Mouse (Mus musculus) CD4-positive, CD25-positive, alpha-beta regulatory T cell, adult 2 months (primary cell): ENCODE data around the gene Zfp800.

Experiments
- DNase-seq: peaks from one replicate; pipeline ENCODE4 v3.0.0-alpha.2; 2012; ENCODE audit warnings: low read depth, low spot score

Gene Zfp800

DNA sequence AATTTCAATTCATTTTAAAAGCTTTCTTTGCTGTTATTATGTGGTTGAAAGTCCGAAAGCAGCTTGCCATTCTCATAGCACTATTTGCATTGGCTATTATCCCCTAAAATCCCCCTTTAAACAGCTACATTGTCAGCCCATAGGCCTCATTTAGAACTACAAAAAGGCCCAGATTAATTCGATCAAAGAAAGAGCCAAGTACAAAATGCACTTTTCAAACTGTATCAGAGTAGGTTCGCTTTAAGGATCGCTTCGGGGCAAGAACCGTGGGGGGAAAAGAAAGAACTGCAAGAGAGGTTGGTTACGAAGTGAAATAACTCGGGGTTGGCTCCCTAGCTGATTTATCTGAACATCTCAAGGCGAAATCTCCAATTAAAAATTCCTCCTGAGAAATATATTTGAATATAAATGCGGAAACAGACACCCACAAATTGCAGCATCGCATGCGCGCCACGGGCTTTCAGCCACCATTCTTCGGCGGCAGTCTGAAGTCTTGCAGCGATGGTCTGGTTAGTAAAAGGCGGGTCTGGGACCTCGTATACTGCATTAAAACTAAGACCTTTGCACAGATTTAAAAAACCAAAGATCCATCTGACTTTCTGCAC lies 850 bp downstream of the Zfp800 start:
- DNase-seq: peak; percentile 25

GRCm38 (mm10) chr6:28396051-28396852 lies 1.6 kb downstream of the Zfp800 start:
- DNase-seq: no peak

DNA sequence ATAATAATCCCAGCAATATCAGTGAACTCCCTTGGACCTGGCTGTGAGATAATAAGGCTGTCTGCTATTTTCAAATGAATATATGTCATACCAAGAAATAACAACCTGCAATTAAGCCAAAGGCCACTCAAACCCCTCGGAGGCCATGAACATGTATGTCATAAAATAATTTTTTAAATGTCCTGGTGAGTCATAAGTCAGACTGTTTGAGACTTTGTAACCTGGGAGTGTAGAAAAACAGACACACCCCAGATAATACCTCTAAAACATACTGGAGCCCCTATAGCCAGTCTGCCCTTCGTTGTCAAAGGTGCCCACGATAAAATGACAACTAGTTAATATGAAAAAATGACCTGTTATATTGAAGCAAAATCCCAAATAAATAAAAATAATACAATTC lies 8.8 kb downstream of the Zfp800 start:
- no peak for DNase-seq

DNA sequence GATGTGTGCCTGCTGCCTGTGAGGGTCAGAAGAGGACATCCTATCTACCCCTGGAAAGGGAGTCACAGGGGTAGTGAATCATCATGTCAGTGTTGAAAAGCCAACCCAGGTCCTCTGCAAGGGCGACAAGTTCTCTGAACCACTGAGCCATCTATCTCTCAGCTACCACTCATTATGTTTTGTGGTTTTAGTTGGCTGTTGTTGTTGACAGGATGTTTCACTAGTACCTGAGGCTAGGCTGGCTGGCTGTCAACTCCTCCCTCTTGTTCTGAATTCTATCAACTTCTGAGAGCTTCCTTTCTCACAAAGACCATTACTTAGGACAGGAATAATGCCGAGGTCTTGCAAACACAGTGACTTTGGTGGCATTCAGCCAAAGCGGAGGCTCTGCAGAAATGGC lies 12.6 kb downstream of the Zfp800 start:
- DNase-seq: peak; percentile 10

GRCm38 (mm10) chr6:28381983-28382382 lies 15.8 kb downstream of the Zfp800 start:
- DNase-seq: peak; percentile 6

DNA sequence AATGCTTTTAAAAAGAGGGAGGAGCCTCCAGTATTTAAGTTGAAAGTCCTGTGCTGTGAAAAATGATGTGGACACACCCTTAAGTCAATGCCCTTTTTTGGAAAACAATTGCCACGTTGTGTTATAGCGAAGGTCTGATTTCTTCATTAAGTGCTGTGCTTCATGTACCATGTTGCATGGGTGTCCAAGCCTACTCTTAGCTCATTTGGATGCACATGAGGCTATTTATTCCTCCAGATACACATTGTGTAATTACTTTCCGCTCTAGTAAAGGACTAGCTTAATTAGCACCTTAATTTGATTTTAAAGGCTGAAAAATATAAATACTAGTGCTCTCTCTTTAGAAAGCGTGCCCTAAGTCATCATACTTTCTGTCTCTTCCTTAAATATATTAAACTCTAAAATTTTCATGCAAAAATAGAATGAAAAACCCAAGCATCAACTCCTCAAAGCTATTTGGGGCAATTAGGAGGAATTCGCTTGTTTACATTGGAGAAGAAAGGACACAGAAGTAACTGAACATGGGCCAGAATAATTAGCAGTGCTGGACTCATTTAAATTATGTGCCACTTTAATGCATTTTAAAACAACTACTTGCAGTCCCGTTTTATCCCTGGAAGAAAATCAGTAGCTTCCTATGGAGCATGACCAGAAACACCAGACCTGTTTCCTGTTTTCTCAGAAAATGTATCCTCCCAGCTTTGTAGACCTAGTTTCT lies 27.7 kb downstream of the Zfp800 start:
- DNase-seq: no peak

- no peak for DNase-seq
Measured at GRCm38 (mm10) chr6:28367575-28367974, 30.2 kb downstream of the Zfp800 start.

DNA sequence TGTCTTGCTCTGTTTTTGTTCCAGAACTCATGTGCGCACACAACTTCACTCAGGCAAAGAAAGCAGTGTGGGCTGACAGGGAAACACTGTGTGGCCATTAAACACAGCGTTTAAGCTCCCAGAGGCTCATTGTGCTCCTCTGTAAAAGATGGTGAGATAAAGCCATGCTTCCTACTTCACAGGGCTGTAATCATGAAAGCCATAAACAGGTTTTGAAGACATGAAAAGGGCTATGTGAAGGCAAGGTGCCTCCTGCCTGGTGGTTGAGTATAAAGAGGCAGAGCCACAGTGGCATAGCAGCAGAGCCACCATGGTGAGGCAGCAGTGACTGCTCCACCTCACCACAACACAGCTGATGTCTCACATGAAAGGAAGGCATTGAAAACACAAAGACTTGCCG lies 46.7 kb downstream of the Zfp800 start:
- DNase-seq: peak; percentile 24

DNA sequence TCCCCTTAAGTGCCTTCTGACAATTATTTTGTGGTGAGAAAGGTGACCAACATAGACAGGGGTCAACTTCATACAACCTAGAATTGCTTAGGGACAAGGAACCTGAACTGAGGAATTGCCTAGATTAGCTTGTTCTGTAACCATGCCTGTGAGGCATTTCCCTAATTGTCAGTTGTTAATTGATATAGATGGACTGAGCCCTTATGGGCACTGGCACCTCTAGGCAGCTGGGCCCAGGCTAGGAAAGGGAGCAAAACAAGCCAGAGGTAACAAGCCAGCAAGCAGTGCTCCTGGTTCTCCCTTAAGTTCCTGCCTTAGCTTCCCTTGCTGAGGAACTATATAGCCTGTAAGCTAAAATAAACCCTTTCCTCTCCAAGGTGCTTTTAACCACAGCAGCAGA lies 52.1 kb downstream of the Zfp800 start:
- DNase-seq: no peak

DNA sequence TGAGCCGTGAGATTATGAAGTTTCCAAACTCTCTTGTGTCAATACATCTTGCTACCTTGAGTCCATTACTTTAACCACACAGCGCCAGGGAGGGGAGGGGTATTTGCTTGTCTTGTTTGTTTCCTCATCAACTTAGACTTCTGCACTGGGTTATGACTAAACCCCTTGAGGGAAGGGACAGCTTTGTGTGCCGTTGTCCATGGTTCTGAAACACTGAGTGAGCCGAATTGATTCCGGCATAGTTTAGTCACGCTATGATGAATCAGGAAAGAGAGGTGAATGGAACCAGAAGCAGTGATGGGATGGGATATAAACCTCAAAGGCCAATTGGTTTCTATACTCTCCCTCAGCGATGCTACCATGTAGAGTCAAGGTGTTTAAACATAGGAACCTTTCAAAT lies 52.6 kb downstream of the Zfp800 start:
- DNase-seq: no peak

DNA sequence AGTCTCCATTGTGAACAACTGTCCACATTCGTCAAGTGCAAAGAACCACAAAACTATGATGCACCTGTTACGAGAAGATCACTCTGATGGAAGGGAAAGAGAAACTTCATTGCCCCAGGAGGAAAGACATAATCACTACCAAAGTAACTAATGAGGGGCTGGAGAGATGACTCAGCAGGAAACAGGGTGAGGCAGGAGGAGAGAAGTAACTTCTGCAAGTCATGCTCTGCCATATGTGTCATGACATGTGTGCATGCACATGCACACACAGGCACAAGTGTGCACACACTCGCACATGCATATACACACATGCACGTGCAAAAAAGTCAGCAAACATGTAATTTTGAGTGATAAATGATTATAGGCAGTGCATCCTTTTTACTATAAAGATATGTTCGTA lies 54.9 kb downstream of the Zfp800 start:
- DNase-seq: no peak

DNA sequence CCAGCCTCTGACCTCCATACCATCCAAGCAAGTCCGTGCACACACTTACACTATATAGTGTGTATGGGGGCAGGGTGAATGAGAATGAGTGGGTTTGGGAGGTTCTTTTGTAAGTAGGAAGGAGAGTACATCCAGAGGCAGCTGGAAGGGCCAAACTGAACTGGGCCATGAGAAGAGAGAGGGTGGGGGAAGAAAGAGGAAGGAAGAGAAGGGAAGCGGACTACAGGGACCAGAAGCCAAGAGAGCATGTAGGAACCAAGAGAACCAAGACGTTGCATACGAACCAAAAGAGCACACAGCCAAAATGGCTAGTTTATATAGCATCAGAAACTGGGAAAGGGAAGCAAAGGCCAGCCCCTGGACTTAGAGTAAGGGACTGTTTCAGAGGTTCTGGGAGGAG lies 56.6 kb downstream of the Zfp800 start:
- no peak for DNase-seq

DNA sequence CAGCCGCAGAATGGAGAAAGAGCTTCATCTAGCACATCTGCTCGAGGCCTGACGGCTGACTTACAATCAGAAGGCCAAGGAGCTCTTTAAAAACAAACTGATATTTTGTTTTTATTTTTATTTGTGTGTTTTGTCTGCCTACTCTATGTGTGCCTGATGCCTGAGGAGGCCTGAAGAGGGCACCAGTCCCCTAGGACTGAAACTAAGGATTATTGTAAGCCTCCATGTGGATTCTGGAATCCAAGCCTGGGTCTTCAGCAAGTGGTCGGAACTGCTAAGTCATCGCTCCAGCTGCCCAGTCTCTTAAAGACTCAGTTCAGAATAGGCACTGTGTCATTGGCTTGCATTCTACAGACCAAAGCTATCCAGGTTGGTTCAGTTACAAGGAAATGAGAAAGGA lies 58.4 kb downstream of the Zfp800 start:
- DNase-seq: no peak

DNA sequence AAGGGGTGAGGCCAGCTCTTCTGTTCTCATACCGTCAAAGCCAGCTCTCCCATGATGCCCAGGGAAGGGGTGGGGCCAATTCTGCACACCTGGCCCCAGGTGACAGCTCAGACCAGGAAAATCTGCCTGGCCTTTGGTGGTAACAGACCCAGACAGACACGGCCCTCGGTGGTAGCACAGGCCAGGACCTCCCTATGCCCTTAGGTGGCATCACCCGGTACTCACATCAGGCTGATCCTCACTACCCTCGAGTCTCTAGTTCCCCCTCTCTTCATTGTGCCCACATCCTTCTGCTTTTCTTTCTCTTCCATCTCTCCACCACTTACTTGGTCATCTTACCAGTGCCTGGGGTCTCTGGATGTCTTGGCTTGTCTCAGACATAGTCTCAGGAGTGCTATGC lies 64.1 kb downstream of the Zfp800 start:
- DNase-seq: no peak

DNA sequence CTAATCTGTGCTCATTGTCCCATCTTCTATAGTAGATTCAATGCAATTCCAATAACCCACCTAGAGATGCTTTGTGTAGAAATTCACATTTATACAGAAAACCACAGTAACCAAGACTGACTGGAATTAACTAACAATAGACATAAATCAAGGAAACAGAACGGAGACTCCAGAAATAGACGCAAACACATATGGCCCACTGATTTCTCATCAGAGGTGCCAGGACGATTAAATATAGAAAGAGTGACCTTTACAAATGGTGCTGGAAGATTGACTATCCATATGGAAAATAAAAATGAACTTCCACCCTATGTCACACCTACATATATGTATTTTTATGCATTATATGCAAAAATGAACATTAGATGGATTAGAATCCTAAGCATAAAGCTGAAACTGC lies 65.3 kb downstream of the Zfp800 start:
- DNase-seq: no peak

GRCm38 (mm10) chr6:28329815-28330214 lies 68.0 kb downstream of the Zfp800 start:
- DNase-seq: no peak

DNA sequence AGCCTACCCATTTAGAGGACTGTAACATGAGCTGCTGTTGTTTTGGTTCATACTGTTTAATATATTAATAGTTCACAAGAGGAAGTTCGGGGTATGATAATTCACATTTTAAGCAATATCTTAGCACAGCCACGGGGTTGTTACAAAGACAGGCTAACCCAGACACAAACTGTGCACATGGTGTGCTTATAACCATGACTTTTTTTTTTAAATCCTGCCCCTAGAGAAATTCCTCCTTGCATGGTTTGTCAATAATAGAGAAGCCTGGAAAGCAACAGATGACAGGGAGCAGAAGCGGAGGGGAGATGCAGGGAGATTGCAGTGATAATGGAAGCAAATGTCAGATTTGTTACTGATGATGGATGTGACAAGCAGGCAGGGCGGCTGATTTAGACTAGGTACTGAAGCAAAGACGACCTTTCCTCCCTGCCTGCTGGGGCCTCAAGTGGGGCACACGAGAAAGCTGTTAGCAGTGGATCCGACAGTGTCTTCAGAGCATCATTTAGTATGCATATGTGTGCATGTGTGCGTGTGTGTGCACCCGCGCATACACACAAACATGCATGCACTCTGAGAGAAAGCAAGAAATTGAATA lies 68.7 kb downstream of the Zfp800 start:
- no peak for DNase-seq

- DNase-seq: no peak
Measured at GRCm38 (mm10) chr6:28326720-28327119, 71.1 kb downstream of the Zfp800 start.

GRCm38 (mm10) chr6:28322399-28322798 lies 75.4 kb downstream of the Zfp800 start:
- DNase-seq: peak; percentile 48

DNA sequence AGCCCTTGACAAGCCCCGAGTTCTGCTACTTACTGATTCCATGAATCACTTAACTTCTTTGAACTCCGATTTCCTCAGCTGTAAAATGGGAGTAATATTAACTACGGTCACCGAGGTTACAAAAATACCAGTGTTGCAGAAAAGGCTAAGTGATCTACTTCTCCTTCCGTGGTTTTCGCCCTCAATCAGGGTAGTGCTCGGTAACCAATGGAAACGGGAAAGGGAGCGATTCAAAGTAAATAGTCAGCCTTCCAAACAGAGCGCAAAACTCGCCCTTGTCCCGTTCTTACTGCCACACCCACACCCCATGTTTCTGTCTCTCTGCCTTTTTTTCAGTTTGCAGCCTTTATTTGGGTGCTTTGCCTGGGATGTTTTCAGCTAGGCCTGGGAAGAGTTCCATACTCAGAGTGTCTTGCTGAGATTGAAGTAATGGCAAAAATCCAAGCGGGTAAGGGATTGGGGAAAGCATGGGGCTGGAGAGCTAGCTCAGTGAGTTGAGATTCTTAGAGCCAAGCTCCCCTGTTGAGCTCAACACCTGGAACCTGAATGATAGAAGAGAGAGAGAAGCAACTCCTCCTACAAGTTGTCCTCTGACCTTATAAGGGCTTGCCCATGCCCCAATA lies 78.0 kb downstream of the Zfp800 start:
- DNase-seq: no peak

DNA sequence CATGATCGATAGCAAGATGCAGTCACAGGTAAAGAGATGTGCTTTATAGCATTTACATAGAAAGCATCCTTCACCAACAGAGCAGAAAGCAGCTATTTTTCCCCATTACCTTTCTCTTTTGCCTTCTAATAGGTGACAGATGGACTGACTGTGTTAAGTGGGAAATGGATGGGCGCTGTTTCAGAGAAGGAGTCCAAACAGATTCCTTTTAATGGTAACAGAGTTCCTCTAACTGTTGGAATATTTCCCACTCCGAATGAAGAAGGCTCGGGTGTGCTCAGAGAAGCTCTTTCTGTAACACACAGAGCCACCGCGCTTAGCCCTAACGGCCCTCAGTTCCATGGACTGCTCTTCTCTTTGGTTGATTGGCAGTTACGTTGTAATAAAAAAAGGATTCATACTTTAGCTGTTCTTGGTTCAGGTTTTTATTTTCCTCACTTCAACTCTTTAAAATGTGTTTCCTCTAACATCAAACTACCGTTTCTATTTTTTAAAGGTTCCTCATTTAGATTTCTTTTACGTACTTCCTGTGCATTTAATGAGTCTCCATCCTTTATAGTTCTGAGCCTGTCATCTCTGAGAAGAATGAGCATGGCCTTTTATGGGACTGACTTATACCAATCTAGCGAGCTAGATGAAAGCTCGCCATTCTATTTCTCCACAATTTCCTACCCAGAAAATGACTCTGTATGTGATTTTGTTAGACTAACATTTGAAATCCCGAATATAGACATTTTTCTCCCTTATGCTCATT lies 78.8 kb downstream of the Zfp800 start:
- peak; percentile 32 for DNase-seq
